ENCODE assay signal across 22 mouse cellular contexts in the genomic region with DNA sequence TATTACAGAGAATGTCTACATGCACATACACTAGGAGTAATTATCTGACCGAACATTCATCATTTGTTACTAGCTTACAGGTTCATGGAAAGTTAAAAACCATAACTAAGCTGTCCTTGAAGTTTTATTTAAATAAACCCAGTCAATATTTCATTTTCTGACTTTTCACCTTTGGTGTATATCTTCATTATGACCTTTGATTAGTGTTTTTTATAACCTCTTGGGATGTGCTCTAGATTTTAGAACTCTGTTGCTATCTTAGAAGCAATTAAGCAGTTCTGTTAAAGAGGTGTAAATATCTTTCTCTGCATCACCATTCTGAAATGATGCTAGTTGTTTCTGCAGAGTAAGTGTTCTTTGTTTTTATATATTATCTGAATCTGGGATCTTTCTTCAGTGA. TPM values are rescaled to one million over a fixed set of nuclear protein-coding genes. Genes with fewer than 3 reads are reported as not detected.
DNase-seq lines count a peak whose midpoint lies in the region; ATAC-seq and TF ChIP-seq lines count a peak whose summit lies in the region.
"Had no signal": no experiment of that assay in that cellular context is flagged by ENCODE, and none has a peak within 500 bp of the region (broad histone marks: within the 10 kb centered on the region; RNA-seq: fewer than 3 reads in every experiment).

Gene Spata9, plus strand, starts transcription at position 301 of the 400 bp plus-strand sequence.

- TF ChIP-seq CTCF in testis, adult 2 months (IDR thresholded peaks at IDR 0.05; ENCODE audit: control insufficient read depth, insufficient read depth, insufficient replicate concordance, low read depth, low read length), result no peak

- no peak for DNase-seq in testis, postnatal 14 days (ENCODE audit: low spot score)
- DNase-seq: adrenal gland, adult 2 months; adrenal gland, adult 8-10 months; adrenal gland, postnatal 10 days; adrenal gland, postnatal 14 days; adrenal gland, postnatal 25 days; adrenal gland, postnatal 36 days; B cell, adult 2 months; cerebellum, adult 11 months; cerebellum, adult 11-12 months; cerebellum, adult 18-20 months had no signal

- H3K27ac ChIP-seq in testis, adult 2 months (ENCODE audit: control insufficient read depth, insufficient read depth, low read depth, low read length), result no peak within 1 kb of the TSS

- peaks cover 3% of the 10 kb centered on the region for H3K27me3 ChIP-seq in megakaryocyte, embryonic 14.5 days (replicated peaks)
- no peaks in the 10 kb centered on the region for H3K27me3 ChIP-seq in testis, adult 2 months (ENCODE audit: control insufficient read depth, insufficient read depth, low read length)
- H3K27me3 ChIP-seq: CH12.LX, Patski had no signal

- peaks cover 21% of the 10 kb centered on the region for H3K9me3 ChIP-seq in megakaryocyte, embryonic 14.5 days
- H3K9me3 ChIP-seq: G1E had no signal

- no peaks in the 10 kb centered on the region for H3K36me3 ChIP-seq in megakaryocyte, embryonic 14.5 days (replicated peaks; ENCODE audit: low read length)
- H3K36me3 ChIP-seq in testis, adult 2 months (ENCODE audit: control insufficient read depth, insufficient read depth, low read length), result no peaks in the 10 kb centered on the region
- H3K36me3 ChIP-seq: G1E had no signal

- H3K4me3 ChIP-seq in megakaryocyte, embryonic 14.5 days (replicated peaks), result peak within 1 kb of the TSS; percentile 28
- peak within 1 kb of the TSS; percentile 87 for H3K4me3 ChIP-seq in testis, adult 2 months (ENCODE audit: control insufficient read depth, low read depth, low read length)

- no peaks in the 10 kb centered on the region for H3K4me1 ChIP-seq in megakaryocyte, embryonic 14.5 days
- peaks cover 2% of the 10 kb centered on the region; the same call in 1 of the 2 replicates for H3K4me1 ChIP-seq in testis, adult 2 months (ENCODE audit: control insufficient read depth, insufficient read depth, low read length)

- TF ChIP-seq POLR2A in testis, adult 2 months (IDR thresholded peaks at IDR 0.05; ENCODE audit: control insufficient read depth, low read depth, low read length), result no peak

- ATAC-seq in megakaryocyte, adult 5-6 weeks (ENCODE audit: poor library complexity, severe bottlenecking), result no peak
- ATAC-seq: activated CD4-positive, CD25-positive, alpha-beta regulatory T cell, adult 4 months; CD4-positive, CD25-positive, alpha-beta regulatory T cell, adult 4 months; Patski had no signal

RNA-seq across cellular contexts. Expression of gene Spata9, which starts in this region (rescaled TPM):
- polyA plus RNA-seq in megakaryocyte, embryonic 14.5 days (2012; ENCODE audit: insufficient read depth, low replicate concordance), result not detected in 2 replicates
- total RNA-seq in megakaryocyte, adult 5-6 weeks (2015), result not detected in 2 replicates
- 0.73 TPM in 1 of 2 replicates, not detected in the other for total RNA-seq in megakaryocyte, adult 5-6 weeks (2017)
- polyA plus RNA-seq in testis, adult 2 months (2012; rRNA removed), result 94.7 and 110 TPM in 2 replicates
- total RNA-seq: adrenal gland, adult 18-20 months; adrenal gland, adult 2 months; adrenal gland, postnatal 10 days; adrenal gland, postnatal 14 days; adrenal gland, postnatal 25 days; adrenal gland, postnatal 36 days; CH12.LX; ES-E14; MEL had no signal
- polyA plus RNA-seq: adrenal gland, adult 2 months; CD4-positive, CD25-positive, alpha-beta regulatory T cell, adult 4 months; G1E had no signal

Comparison
In these comparisons a context has a peak if more than half of its experiments do, and no peak if none do; other contexts are left out.
1. RNA of gene Spata9 (polyA plus RNA-seq): 94.7 to 110 TPM in testis, adult 2 months; not detected in megakaryocyte, embryonic 14.5 days; every median in the first group is over 10 times any median in the second.